10 mouse cellular contexts compared by ENCODE assay signal in the genomic region with DNA sequence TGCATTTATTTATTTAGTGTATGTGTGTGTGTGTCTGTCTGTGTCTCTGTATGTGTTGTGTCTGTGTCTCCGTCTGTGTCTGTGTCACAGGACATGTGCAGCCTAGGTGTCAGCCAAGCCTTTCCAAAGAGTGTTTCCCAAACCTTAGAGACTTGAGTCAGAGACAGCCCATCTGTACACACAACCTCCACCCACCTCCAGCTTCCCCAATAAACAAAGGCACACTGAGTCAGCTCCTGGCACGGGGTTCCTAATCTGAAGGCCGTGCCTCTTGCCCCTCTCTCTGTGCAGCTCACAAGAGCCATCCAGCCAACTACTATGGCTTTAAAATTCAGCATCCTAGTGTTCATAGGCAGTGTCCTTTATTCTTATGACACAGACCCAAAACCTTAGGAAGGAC.
"Had no signal": no experiment of that assay in that cellular context is flagged by ENCODE, and none has a peak within 500 bp of the region (broad histone marks: within the 10 kb centered on the region; RNA-seq: fewer than 3 reads in every experiment).

No protein-coding gene starts in this region.

- H3K4me1 ChIP-seq: limb, embryonic 13.5 days; stomach, embryonic 15.5 days had no signal

- DNase-seq: kidney, postnatal 14 days; layer of hippocampus, postnatal 36 days; lung, adult 18-20 months; right cerebral cortex, postnatal 14 days; thymus, postnatal 14 days had no signal

- H3K27ac ChIP-seq: kidney, embryonic 15.5 days; limb, embryonic 13.5 days; liver, embryonic 14.5 days; midbrain, embryonic 13.5 days; stomach, embryonic 15.5 days had no signal

- H3K27me3 ChIP-seq: kidney, embryonic 15.5 days; limb, embryonic 13.5 days; midbrain, embryonic 13.5 days; stomach, embryonic 15.5 days had no signal

- H3K36me3 ChIP-seq: kidney, embryonic 15.5 days; limb, embryonic 13.5 days; midbrain, embryonic 13.5 days; stomach, embryonic 15.5 days had no signal

- H3K4me3 ChIP-seq: kidney, embryonic 15.5 days; limb, embryonic 13.5 days; midbrain, embryonic 13.5 days; stomach, embryonic 15.5 days had no signal
